10 mouse cellular contexts compared by ENCODE assay signal in the genomic region with DNA sequence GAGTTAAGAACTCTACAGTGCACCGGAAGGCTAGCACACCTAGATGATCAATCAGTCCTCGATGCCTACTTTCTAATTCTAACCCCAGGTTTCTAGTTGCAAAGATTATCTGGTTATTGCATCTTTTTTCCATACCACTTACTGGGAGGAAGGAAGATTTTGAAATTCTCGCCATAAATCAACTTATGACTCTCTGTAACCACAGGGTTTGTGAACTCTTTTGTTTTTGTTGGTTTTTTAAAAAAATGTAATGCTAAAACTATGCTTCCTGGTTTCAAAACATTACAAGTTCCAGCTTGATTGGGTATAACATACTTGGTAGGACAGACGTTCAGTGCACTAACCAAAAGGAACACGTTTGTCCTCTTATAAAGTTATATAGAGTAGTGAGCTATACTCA. TPM values are rescaled to one million over a fixed set of nuclear protein-coding genes. Genes with fewer than 3 reads are reported as not detected.
DNase-seq lines count a peak whose midpoint lies in the region; ATAC-seq and TF ChIP-seq lines count a peak whose summit lies in the region.
"Had no signal": no experiment of that assay in that cellular context is flagged by ENCODE, and none has a peak within 500 bp of the region (broad histone marks: within the 10 kb centered on the region; RNA-seq: fewer than 3 reads in every experiment).

No protein-coding gene starts in this region.

- no peak overlapping the region for H3K4me3 ChIP-seq in forebrain, embryonic 11.5 days (ENCODE audit: low read depth, low read length)
- no peak overlapping the region for H3K4me3 ChIP-seq in forebrain, postnatal 0 days (ENCODE audit: low read depth, low read length)
- H3K4me3 ChIP-seq in midbrain, embryonic 14.5 days (replicated peaks; ENCODE audit: low read depth, low read length): no peak overlapping the region
- H3K4me3 ChIP-seq in midbrain, embryonic 13.5 days (replicated peaks): no peak overlapping the region
- peak overlapping the region; percentile 67 for H3K4me3 ChIP-seq in limb, embryonic 10.5 days
- H3K4me3 ChIP-seq in stomach, embryonic 14.5 days (ENCODE audit: low read depth, low read length): peak overlapping the region; percentile 81; the same call in 1 of the 2 replicates
- no peak overlapping the region for H3K4me3 ChIP-seq in left cerebral cortex, adult 2 months

- H3K9ac ChIP-seq in forebrain, embryonic 11.5 days (ENCODE audit: low read length): no peak overlapping the region
- H3K9ac ChIP-seq in forebrain, postnatal 0 days: no peak overlapping the region
- no peak overlapping the region for H3K9ac ChIP-seq in midbrain, embryonic 14.5 days (replicated peaks; ENCODE audit: low read length)
- no peak overlapping the region for H3K9ac ChIP-seq in midbrain, embryonic 13.5 days (replicated peaks)
- no peak overlapping the region for H3K9ac ChIP-seq in stomach, embryonic 14.5 days (replicated peaks; ENCODE audit: low read depth, low read length)

- DNase-seq in forebrain, embryonic 11.5 days (ENCODE audit: low spot score): no peak
- DNase-seq in forebrain, postnatal 0 days: no peak
- DNase-seq in midbrain, embryonic 14.5 days: no peak
- no peak for DNase-seq in limb, embryonic 10.5 days (ENCODE audit: low spot score)
- DNase-seq in adrenal gland, adult (ENCODE audit: inconsistent age in 2 of 2, low spot score in 1 of 2): no peak
- DNase-seq in left cerebral cortex, adult 2 months (ENCODE audit: extremely low spot score in 1 of 2, low spot score in 2 of 2): no peak
- DNase-seq: cerebellum, adult 11 months had no signal

- H3K4me2 ChIP-seq in forebrain, embryonic 11.5 days (ENCODE audit: low read depth, low read length, severe bottlenecking): peak overlapping the region; percentile 95
- H3K4me2 ChIP-seq in forebrain, postnatal 0 days (ENCODE audit: low read depth): no peak overlapping the region
- peak overlapping the region; percentile 97 for H3K4me2 ChIP-seq in midbrain, embryonic 14.5 days (ENCODE audit: low read length)
- H3K4me2 ChIP-seq in midbrain, embryonic 13.5 days (replicated peaks): no peak overlapping the region
- H3K4me2 ChIP-seq in stomach, embryonic 14.5 days (replicated peaks; ENCODE audit: low read depth, low read length): peak overlapping the region; percentile 88

- H3K9me3 ChIP-seq in forebrain, embryonic 11.5 days (ENCODE audit: control insufficient read depth, low read length): no peaks in the 10 kb centered on the region
- H3K9me3 ChIP-seq in forebrain, postnatal 0 days (ENCODE audit: low read length): no peaks in the 10 kb centered on the region
- H3K9me3 ChIP-seq in midbrain, embryonic 14.5 days (ENCODE audit: control insufficient read depth, low read length): no peaks in the 10 kb centered on the region
- H3K9me3 ChIP-seq in midbrain, embryonic 13.5 days: no peaks in the 10 kb centered on the region
- H3K9me3 ChIP-seq in limb, embryonic 10.5 days (replicated peaks): no peaks in the 10 kb centered on the region
- no peaks in the 10 kb centered on the region for H3K9me3 ChIP-seq in stomach, embryonic 14.5 days (ENCODE audit: control insufficient read depth, low read depth, low read length)

- H3K4me1 ChIP-seq in forebrain, embryonic 11.5 days (replicated peaks; ENCODE audit: control insufficient read depth, insufficient read depth, low read length): 0 out of 2 replicates have a peak, but pooled peaks cover 2% of the 10 kb centered on the region
- no peaks in the 10 kb centered on the region for H3K4me1 ChIP-seq in forebrain, postnatal 0 days (ENCODE audit: insufficient read depth)
- H3K4me1 ChIP-seq in midbrain, embryonic 14.5 days (ENCODE audit: control insufficient read depth, insufficient read depth, low read length): 0 out of 2 replicates have a peak, but pooled peaks cover 10% of the 10 kb centered on the region
- H3K4me1 ChIP-seq in midbrain, embryonic 13.5 days (replicated peaks): peaks cover 14% of the 10 kb centered on the region
- H3K4me1 ChIP-seq in limb, embryonic 10.5 days: peaks cover 5% of the 10 kb centered on the region
- 0 out of 2 replicates have a peak, but pooled peaks cover 2% of the 10 kb centered on the region for H3K4me1 ChIP-seq in stomach, embryonic 14.5 days (ENCODE audit: control insufficient read depth, insufficient read depth, low read length)

- no peak for TF ChIP-seq CTCF in forebrain, postnatal 0 days (IDR thresholded peaks at IDR 0.05; ENCODE audit: low read depth)
- TF ChIP-seq CTCF in left cerebral cortex, adult 2 months (IDR thresholded peaks at IDR 0.05): no peak

- 58% methylated on average over 5 of the region's 5 CpGs for WGBS in forebrain, embryonic 11.5 days
- WGBS in forebrain, postnatal 0 days: 67% methylated on average over 5 of the region's 5 CpGs
- 65% methylated on average over 5 of the region's 5 CpGs for WGBS in midbrain, embryonic 14.5 days
- WGBS in midbrain, embryonic 13.5 days: 64% methylated on average over 5 of the region's 5 CpGs
- 61% methylated on average over 5 of the region's 5 CpGs for WGBS in limb, embryonic 10.5 days
- 58% methylated on average over 5 of the region's 5 CpGs for WGBS in stomach, embryonic 14.5 days

- no peak overlapping the region for H3K27ac ChIP-seq in forebrain, embryonic 11.5 days (ENCODE audit: low read depth, low read length)
- no peak overlapping the region for H3K27ac ChIP-seq in forebrain, postnatal 0 days (ENCODE audit: low read depth, low read length)
- H3K27ac ChIP-seq in midbrain, embryonic 14.5 days (replicated peaks; ENCODE audit: low read depth, low read length): no peak overlapping the region
- no peak overlapping the region for H3K27ac ChIP-seq in midbrain, embryonic 13.5 days
- no peak overlapping the region for H3K27ac ChIP-seq in limb, embryonic 10.5 days
- no peak overlapping the region for H3K27ac ChIP-seq in stomach, embryonic 14.5 days (ENCODE audit: low read length)
- H3K27ac ChIP-seq in left cerebral cortex, adult 2 months: no peak overlapping the region
- H3K27ac ChIP-seq: layer of hippocampus, adult 2 months had no signal

- ATAC-seq in forebrain, embryonic 11.5 days (replicated peaks; ENCODE audit: low FRiP score): no peak
- ATAC-seq in forebrain, postnatal 0 days: no peak
- ATAC-seq in midbrain, embryonic 14.5 days (ENCODE audit: low FRiP score, low TSS enrichment): no peak
- ATAC-seq in midbrain, embryonic 13.5 days: no peak
- ATAC-seq in stomach, embryonic 14.5 days (ENCODE audit: insufficient number of reproducible peaks, insufficient read depth, low FRiP score, low read depth): no peak

- H3K27me3 ChIP-seq in forebrain, embryonic 11.5 days (ENCODE audit: control insufficient read depth, insufficient read depth, low read length): peaks cover 3% of the 10 kb centered on the region; the same call in 1 of the 2 replicates
- H3K27me3 ChIP-seq in forebrain, postnatal 0 days (ENCODE audit: insufficient read depth, low read length): no peaks in the 10 kb centered on the region; the same call in 1 of the 2 replicates
- peaks cover 14% of the 10 kb centered on the region; the same call in 1 of the 2 replicates for H3K27me3 ChIP-seq in midbrain, embryonic 14.5 days (ENCODE audit: control insufficient read depth, insufficient read depth, low read length)
- peaks cover 16% of the 10 kb centered on the region; the same call in 1 of the 2 replicates for H3K27me3 ChIP-seq in midbrain, embryonic 13.5 days
- 0 out of 2 replicates have a peak, but pooled peaks cover 8% of the 10 kb centered on the region for H3K27me3 ChIP-seq in limb, embryonic 10.5 days (ENCODE audit: low read depth, poor library complexity, severe bottlenecking)
- H3K27me3 ChIP-seq in stomach, embryonic 14.5 days (ENCODE audit: control insufficient read depth, insufficient read depth, low read length): no peaks in the 10 kb centered on the region

- intact Hi-C loops in left cerebral cortex, adult 2 months (cut with DNase I): no loop called here

- H3K36me3 ChIP-seq in forebrain, embryonic 11.5 days (ENCODE audit: control insufficient read depth, insufficient read depth, low read length): no peaks in the 10 kb centered on the region
- H3K36me3 ChIP-seq in forebrain, postnatal 0 days (ENCODE audit: insufficient read depth): no peaks in the 10 kb centered on the region
- no peaks in the 10 kb centered on the region for H3K36me3 ChIP-seq in midbrain, embryonic 14.5 days (ENCODE audit: control insufficient read depth, insufficient read depth, low read length)
- H3K36me3 ChIP-seq in midbrain, embryonic 13.5 days: no peaks in the 10 kb centered on the region
- no peaks in the 10 kb centered on the region for H3K36me3 ChIP-seq in limb, embryonic 10.5 days
- no peaks in the 10 kb centered on the region for H3K36me3 ChIP-seq in stomach, embryonic 14.5 days (ENCODE audit: control insufficient read depth, insufficient read depth, low read length)

RNA-seq across cellular contexts. Expression of a gene that starts 1.7 kb away (rescaled TPM):
- 14.7 and 18.5 TPM in 2 replicates for polyA plus RNA-seq in forebrain, embryonic 11.5 days (2014; fragmentation: Nextera tagmentation; extraction: Ambion mirVana)
- 4.8 and 6.7 TPM in 2 replicates for total RNA-seq in forebrain, postnatal 0 days (2014; rRNA removed)
- polyA plus RNA-seq in forebrain, postnatal 0 days (2015; fragmentation: Nextera tagmentation; extraction: Ambion mirVana): 3.0 and 4.3 TPM in 2 replicates
- polyA plus RNA-seq in midbrain, embryonic 14.5 days (2014; fragmentation: Nextera tagmentation; extraction: Ambion mirVana): 3.1 and 6.3 TPM in 2 replicates
- 6.8 and 7.3 TPM in 2 replicates for polyA plus RNA-seq in midbrain, embryonic 13.5 days (2015; fragmentation: Nextera tagmentation; extraction: Ambion mirVana)
- polyA plus RNA-seq in limb, embryonic 10.5 days (2016; fragmentation: Nextera tagmentation; extraction: Ambion mirVana): 16.2 and 21.4 TPM in 2 replicates
- 38.9 and 42.5 TPM in 2 replicates for polyA plus RNA-seq in stomach, embryonic 14.5 days (2014; fragmentation: Nextera tagmentation; extraction: Ambion mirVana)
- total RNA-seq in left cerebral cortex, adult 2 months (2021): 10 to 100 TPM; 10.3 to 11.5 TPM

Comparison
In these comparisons a context has a peak if more than half of its experiments do, and no peak if none do; other contexts are left out.
1. H3K4me2 ChIP-seq: peak in forebrain, embryonic 11.5 days (single experiment), midbrain, embryonic 14.5 days (single experiment) and stomach, embryonic 14.5 days (single experiment); none in forebrain, postnatal 0 days (single experiment) and midbrain, embryonic 13.5 days (single experiment).
2. H3K4me3 ChIP-seq: peak in limb, embryonic 10.5 days (single experiment) and stomach, embryonic 14.5 days (single experiment); none in forebrain, embryonic 11.5 days (single experiment), forebrain, postnatal 0 days (single experiment), midbrain, embryonic 14.5 days (single experiment), midbrain, embryonic 13.5 days (single experiment) and left cerebral cortex, adult 2 months (single experiment).